Mouse (Mus musculus): ENCODE results near the gene Tmem267. TPM values are rescaled to one million over a fixed set of nuclear protein-coding genes. Genes with fewer than 3 reads are reported as not detected.
"Not testable (repeated sequence)": the region's sequence is repeated elsewhere in the genome, so short reads cannot be mapped to it uniquely, and the experiment has no call there.

Gene Tmem267
- polyA plus RNA-seq, 1 experiment from 2014 or later, result 4.2 TPM

- not testable (repeated sequence) for ATAC-seq; H3K9ac ChIP-seq (replicated peaks); H3K4me3 ChIP-seq (replicated peaks); H3K27ac ChIP-seq; H3K36me3 ChIP-seq; H3K27me3 ChIP-seq; H3K4me1 ChIP-seq (replicated peaks); H3K4me2 ChIP-seq (replicated peaks); H3K9me3 ChIP-seq
- 82% methylated on average over 5 of the region's 5 CpGs for WGBS
These were observed 138.1 kb downstream of the Tmem267 start for GRCm38 (mm10) chr13:119625952-119626351.

- peak; percentile 96 for ATAC-seq
- H3K4me3 ChIP-seq (replicated peaks), result peak overlapping the region; percentile 48
- no peaks in the 10 kb centered on the region for H3K9me3 ChIP-seq
- no peaks in the 10 kb centered on the region; the same call in 1 of the 2 replicates for H3K27me3 ChIP-seq
- H3K27ac ChIP-seq, result peak overlapping the region; percentile 39; the same call in 1 of the 2 replicates
- H3K4me2 ChIP-seq (replicated peaks), result peak overlapping the region; percentile 58
- WGBS, result 6% methylated on average over 21 of the region's 33 CpGs
- H3K4me1 ChIP-seq (replicated peaks), result no peaks in the 10 kb centered on the region
- H3K36me3 ChIP-seq, result no peaks in the 10 kb centered on the region
- peak overlapping the region; percentile 51 for H3K9ac ChIP-seq (replicated peaks)
These were observed 143.8 kb downstream of the Tmem267 start for GRCm38 (mm10) chr13:119631482-119632155.

DNA sequence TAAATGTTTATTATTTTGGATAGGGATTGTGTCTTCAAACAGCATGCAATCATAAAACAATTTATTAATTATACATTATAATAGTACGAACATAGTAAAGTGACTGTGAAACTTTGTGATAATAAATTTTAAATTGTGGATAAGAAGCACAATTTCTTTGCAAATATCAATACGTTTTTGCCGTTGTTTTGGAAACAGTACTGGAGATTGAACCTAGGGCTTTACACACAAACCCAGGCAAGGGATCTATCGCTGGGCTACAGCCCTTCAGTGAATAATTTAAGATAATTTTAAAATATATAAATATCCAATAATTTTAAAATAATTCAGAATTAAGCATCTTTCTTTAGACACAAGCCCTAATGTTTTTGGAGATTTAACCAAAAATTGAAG, 144.3 kb downstream of the Tmem267 start:
- 87% methylated on average over 4 of the region's 4 CpGs for WGBS
- Histone ChIP-seq H3K36me3 (no peaks in the 10 kb centered on the region), H3K4me1 (replicated peaks) (no peaks in the 10 kb centered on the region), H3K4me2 (replicated peaks) (peak overlapping the region; percentile 58; the same call in 1 of the 2 replicates), H3K4me3 (replicated peaks) (peak overlapping the region; percentile 48; the same call in 1 of the 2 replicates), H3K9ac (replicated peaks) (no peak overlapping the region), H3K9me3 (no peaks in the 10 kb centered on the region), H3K27ac (no peak overlapping the region), H3K27me3 (no peaks in the 10 kb centered on the region; the same call in 1 of the 2 replicates)
- peak; percentile 28; the same call in 1 of the 2 replicates for ATAC-seq

- no peaks in the 10 kb centered on the region for H3K4me1 ChIP-seq (replicated peaks)
- no peak for ATAC-seq
- no peaks in the 10 kb centered on the region for H3K36me3 ChIP-seq
- H3K27ac ChIP-seq, result no peak overlapping the region
- H3K4me2 ChIP-seq (replicated peaks), result no peak overlapping the region
- H3K9me3 ChIP-seq, result no peaks in the 10 kb centered on the region
- no peaks in the 10 kb centered on the region; the same call in 1 of the 2 replicates for H3K27me3 ChIP-seq
- H3K9ac ChIP-seq (replicated peaks), result no peak overlapping the region
- 80% methylated on average over 2 of the region's 2 CpGs for WGBS
- no peak overlapping the region for H3K4me3 ChIP-seq (replicated peaks)
These were observed 147.7 kb downstream of the Tmem267 start for GRCm38 (mm10) chr13:119635496-119635895.

GRCm38 (mm10) chr13:119637837-119638236, 150.0 kb downstream of the Tmem267 start:
- no peaks in the 10 kb centered on the region for H3K36me3 ChIP-seq
- H3K27ac ChIP-seq, result no peak overlapping the region
- no peak overlapping the region for H3K9ac ChIP-seq (replicated peaks)
- H3K4me3 ChIP-seq (replicated peaks), result no peak overlapping the region
- WGBS, result 83% methylated on average over 4 of the region's 4 CpGs
- no peaks in the 10 kb centered on the region; the same call in 1 of the 2 replicates for H3K27me3 ChIP-seq
- no peak for ATAC-seq
- no peaks in the 10 kb centered on the region for H3K4me1 ChIP-seq (replicated peaks)
- no peak overlapping the region for H3K4me2 ChIP-seq (replicated peaks)
- no peaks in the 10 kb centered on the region for H3K9me3 ChIP-seq

- no peak for ATAC-seq
- Histone ChIP-seq H3K27me3 (no peaks in the 10 kb centered on the region; the same call in 1 of the 2 replicates), H3K36me3 (no peaks in the 10 kb centered on the region), H3K4me1 (replicated peaks) (no peaks in the 10 kb centered on the region), H3K27ac (no peak overlapping the region), H3K4me2 (replicated peaks) (no peak overlapping the region), H3K9me3 (no peaks in the 10 kb centered on the region), H3K4me3 (replicated peaks) (no peak overlapping the region), H3K9ac (replicated peaks) (no peak overlapping the region)
- WGBS, result 92% methylated on average over 5 of the region's 5 CpGs
These were observed 150.6 kb downstream of the Tmem267 start for GRCm38 (mm10) chr13:119638449-119638848.

DNA sequence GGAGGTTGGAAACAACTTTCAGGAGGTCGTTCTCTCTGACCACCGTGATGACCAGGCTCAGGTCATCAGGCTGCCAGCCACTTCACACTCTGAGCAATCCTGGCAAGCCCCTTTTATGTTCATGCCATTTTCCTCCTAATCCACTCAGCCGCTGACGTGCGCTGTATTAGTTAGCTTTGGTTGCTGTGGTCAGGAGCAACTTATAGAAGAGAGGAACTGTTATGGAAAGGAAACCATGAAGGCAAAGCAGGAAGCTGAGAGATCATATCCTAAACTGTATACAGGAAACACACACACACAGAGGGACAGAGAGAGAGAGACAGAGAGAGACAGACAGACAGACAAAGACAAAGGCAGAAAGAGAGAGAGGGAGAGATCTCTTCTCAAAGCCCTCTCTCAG, 151.5 kb downstream of the Tmem267 start:
- Histone ChIP-seq H3K9me3 (no peaks in the 10 kb centered on the region), H3K4me3 (replicated peaks) (no peak overlapping the region), H3K9ac (replicated peaks) (no peak overlapping the region), H3K36me3 (no peaks in the 10 kb centered on the region), H3K27ac (no peak overlapping the region), H3K27me3 (no peaks in the 10 kb centered on the region), H3K4me1 (replicated peaks) (no peaks in the 10 kb centered on the region), H3K4me2 (replicated peaks) (no peak overlapping the region)
- WGBS, result 77% methylated on average over 5 of the region's 5 CpGs
- no peak for ATAC-seq

- Histone ChIP-seq H3K27me3 (no peaks in the 10 kb centered on the region), H3K4me3 (replicated peaks) (no peak overlapping the region), H3K9ac (replicated peaks) (no peak overlapping the region), H3K9me3 (no peaks in the 10 kb centered on the region), H3K27ac (no peak overlapping the region), H3K4me1 (replicated peaks) (no peaks in the 10 kb centered on the region), H3K4me2 (replicated peaks) (no peak overlapping the region), H3K36me3 (no peaks in the 10 kb centered on the region)
- ATAC-seq, result no peak
- WGBS, result 45% methylated on average over 4 of the region's 4 CpGs
These were observed 152.7 kb downstream of the Tmem267 start for GRCm38 (mm10) chr13:119640504-119640903.

GRCm38 (mm10) chr13:119641145-119641544, 153.3 kb downstream of the Tmem267 start:
- H3K36me3 ChIP-seq, result no peaks in the 10 kb centered on the region
- H3K27ac ChIP-seq, result no peak overlapping the region
- no peak for ATAC-seq
- no peaks in the 10 kb centered on the region for H3K27me3 ChIP-seq
- no peaks in the 10 kb centered on the region for H3K4me1 ChIP-seq (replicated peaks)
- H3K4me2 ChIP-seq (replicated peaks), result no peak overlapping the region
- no peaks in the 10 kb centered on the region for H3K9me3 ChIP-seq
- no peak overlapping the region for H3K4me3 ChIP-seq (replicated peaks)
- no peak overlapping the region for H3K9ac ChIP-seq (replicated peaks)
- 86% methylated on average over 7 of the region's 7 CpGs for WGBS

GRCm38 (mm10) chr13:119644769-119645168, 156.9 kb downstream of the Tmem267 start:
- H3K36me3 ChIP-seq, result no peaks in the 10 kb centered on the region
- H3K9ac ChIP-seq (replicated peaks), result no peak overlapping the region
- no peak overlapping the region for H3K27ac ChIP-seq
- WGBS, result 70% methylated on average over 5 of the region's 5 CpGs
- H3K27me3 ChIP-seq, result no peaks in the 10 kb centered on the region
- H3K9me3 ChIP-seq, result no peaks in the 10 kb centered on the region
- H3K4me2 ChIP-seq (replicated peaks), result no peak overlapping the region
- H3K4me1 ChIP-seq (replicated peaks), result no peaks in the 10 kb centered on the region
- ATAC-seq, result no peak
- no peak overlapping the region for H3K4me3 ChIP-seq (replicated peaks)

GRCm38 (mm10) chr13:119646511-119646910, 158.7 kb downstream of the Tmem267 start:
- no peak overlapping the region for H3K27ac ChIP-seq

GRCm38 (mm10) chr13:119648891-119649698, 161.3 kb downstream of the Tmem267 start:
- 0 out of 2 replicates have a peak overlapping the region, but pooled peaks have one; percentile 19 for H3K27ac ChIP-seq
- H3K4me1 ChIP-seq (replicated peaks), result no peaks in the 10 kb centered on the region
- H3K36me3 ChIP-seq, result no peaks in the 10 kb centered on the region
- 0 out of 2 replicates have a peak overlapping the region, but pooled peaks have one; percentile 22 for H3K4me2 ChIP-seq (replicated peaks)
- no peaks in the 10 kb centered on the region for H3K27me3 ChIP-seq
- H3K9ac ChIP-seq (replicated peaks), result no peak overlapping the region
- ATAC-seq, result peak; percentile 14; the same call in 1 of the 2 replicates
- no peak overlapping the region for H3K4me3 ChIP-seq (replicated peaks)
- 54% methylated on average over 15 of the region's 15 CpGs for WGBS
- no peaks in the 10 kb centered on the region for H3K9me3 ChIP-seq

More at GRCm38 (mm10) chr13:119646511-119646910, 158.7 kb downstream of the Tmem267 start:
- H3K36me3 ChIP-seq, result no peaks in the 10 kb centered on the region
- H3K4me2 ChIP-seq (replicated peaks), result no peak overlapping the region
- no peaks in the 10 kb centered on the region for H3K9me3 ChIP-seq
- no peaks in the 10 kb centered on the region for H3K4me1 ChIP-seq (replicated peaks)
- no peak overlapping the region for H3K9ac ChIP-seq (replicated peaks)
- no peak for ATAC-seq
- no peaks in the 10 kb centered on the region for H3K27me3 ChIP-seq
- WGBS, result 90% methylated on average over 1 of the region's 1 CpGs
- H3K4me3 ChIP-seq (replicated peaks), result no peak overlapping the region

Measured in midbrain, embryonic 13.5 days (tissue).